Mouse (Mus musculus): ENCODE measurements at regions not wholly inside any gene's neighbourhood (a gene's known extent, or its start where the extent isn't known, plus 50 kb on each side); places are given as distances from the start of the nearest gene placed in this dataset.
"Not testable (repeated sequence)": the region's sequence is repeated elsewhere in the genome, so short reads cannot be mapped to it uniquely, and the experiment has no call there.

DNA sequence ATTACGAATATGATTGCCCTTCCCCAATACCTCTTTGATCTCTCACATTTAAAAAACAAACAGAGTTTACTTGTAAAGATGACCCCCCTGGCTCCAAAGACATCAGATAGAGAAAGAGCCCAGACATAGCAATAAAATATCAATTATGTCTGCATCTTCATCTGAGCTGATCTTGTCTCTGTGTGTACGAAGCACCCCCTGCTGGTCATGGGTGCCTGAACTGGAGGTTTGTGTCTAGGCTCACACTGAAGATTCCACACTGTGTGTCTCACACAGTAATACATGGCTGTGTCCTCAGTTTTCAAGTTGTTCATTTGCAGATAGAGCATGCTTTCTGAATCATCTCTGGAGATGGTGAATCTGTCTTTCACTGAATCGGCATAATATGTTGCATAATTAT is 935.0 kb downstream of the Adam6a start:
- Histone ChIP-seq H3K27ac (no peak overlapping the region), H3K4me3 (no peak overlapping the region)
- no peak for TF ChIP-seq CTCF (IDR thresholded peaks at IDR 0.05)
- intact Hi-C loops (cut with DNase I) = no loop called here
- no peak for DNase-seq

DNA sequence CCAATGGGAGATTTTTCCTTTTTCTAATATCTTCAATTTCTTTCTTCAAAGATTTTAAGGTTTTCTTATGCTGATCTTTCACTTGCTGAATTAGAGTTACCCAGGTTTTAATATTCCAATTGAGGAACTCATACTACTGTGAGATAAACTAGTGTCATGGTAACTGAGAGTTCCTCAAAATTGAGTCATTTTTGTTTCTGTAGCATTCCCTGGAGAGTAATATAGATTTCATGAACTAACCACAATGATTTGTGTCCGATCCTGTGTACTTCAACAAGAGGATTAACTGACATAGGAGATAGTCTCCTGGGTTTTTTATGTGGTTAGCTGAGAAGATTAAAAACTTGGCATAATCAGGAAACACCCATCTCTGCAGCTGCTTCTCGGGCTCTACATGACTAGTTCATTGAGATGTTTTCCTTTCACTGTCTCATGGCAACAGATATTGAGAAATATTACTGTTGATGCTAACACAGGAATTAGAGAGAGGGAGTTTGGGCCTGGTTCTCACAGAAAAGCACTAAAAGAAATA is 949.9 kb downstream of the Adam6a start:
- intact Hi-C loops (cut with DNase I); H3K27ac ChIP-seq; H3K4me3 ChIP-seq; DNase-seq: not testable (repeated sequence)

DNA sequence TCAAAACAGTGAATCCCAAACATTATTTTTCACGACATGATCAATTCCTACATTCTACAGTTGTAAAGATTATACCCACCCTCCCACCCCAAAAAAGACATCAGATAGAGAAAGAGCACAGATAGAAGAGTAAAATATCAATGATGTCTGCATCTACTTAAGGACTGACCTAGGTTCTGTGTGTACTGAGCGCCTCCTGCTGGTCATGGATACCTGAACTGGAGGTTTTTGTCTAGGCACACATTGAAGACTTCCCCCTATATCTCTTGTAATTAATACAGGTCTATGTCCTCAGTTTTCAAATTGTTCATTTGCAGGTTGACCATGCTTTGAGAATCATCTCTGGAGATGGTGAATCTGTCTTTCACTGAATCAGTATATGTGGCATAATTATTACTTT is 952.0 kb downstream of the Adam6a start:
- no peak for DNase-seq
- Histone ChIP-seq H3K4me3 (no peak overlapping the region), H3K27ac (no peak overlapping the region)
- intact Hi-C loops (cut with DNase I) = no loop called here
- no peak for TF ChIP-seq CTCF (IDR thresholded peaks at IDR 0.05)

DNA sequence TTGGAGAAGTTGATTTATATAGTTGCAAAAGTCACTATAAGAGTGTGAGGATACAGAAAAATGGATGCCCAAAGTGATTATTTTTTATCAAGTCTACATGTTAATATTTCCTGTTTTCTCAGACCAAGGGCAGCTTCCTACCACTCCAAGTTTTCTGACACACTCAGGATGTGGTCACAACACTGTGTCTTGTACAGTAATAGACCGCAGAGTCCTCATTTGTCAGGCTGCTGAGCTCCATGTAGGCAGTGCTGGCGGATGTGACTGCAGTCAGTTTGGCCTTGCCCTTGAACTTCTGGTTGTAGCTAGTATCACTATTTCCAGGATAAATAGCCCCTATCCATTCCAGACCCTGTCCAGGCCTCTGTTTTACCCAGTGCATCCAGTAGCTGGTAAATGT is 969.4 kb downstream of the Adam6a start:
- intact Hi-C loops (cut with DNase I) = no loop called here
- Histone ChIP-seq H3K4me3 (no peak overlapping the region), H3K27ac (no peak overlapping the region)
- DNase-seq = no peak
- TF ChIP-seq CTCF (IDR thresholded peaks at IDR 0.05) = no peak

DNA sequence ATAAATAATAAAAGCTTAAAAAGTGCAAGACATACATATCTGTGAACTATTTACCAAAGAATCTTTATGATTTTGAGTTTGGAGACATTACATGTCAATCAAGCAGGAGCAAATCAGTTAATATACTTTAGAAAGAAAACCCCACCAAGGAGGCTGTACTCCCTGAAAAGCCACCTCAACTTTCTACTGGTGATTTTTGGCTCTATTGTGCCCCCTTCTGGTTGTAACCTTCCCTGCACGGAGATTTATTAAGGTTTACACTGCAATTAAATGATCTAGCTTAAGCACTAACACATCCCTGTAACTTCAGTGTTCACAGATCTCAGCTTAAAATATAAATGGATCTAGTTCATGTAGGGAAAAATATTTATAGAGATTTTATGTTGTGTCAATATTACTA is 998.4 kb downstream of the Adam6a start:
- intact Hi-C loops (cut with DNase I); DNase-seq; H3K27ac ChIP-seq; H3K4me3 ChIP-seq: not testable (repeated sequence)

DNA sequence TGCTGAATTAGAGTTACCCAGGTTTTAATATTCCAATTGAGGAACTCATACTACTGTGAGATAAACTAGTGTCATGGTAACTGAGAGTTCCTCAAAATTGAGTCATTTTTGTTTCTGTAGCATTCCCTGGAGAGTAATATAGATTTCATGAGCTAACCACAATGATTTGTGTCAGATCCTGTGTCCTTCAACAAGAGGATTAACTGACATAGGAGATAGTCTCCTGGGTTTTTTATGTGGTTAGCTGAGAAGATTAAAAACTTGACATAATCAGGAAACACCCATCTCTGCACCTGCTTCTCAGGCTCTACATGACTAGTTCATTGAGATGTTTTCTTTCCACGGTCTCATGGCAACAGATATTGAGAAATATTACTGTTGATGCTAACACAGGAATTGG is 1001.2 kb downstream of the Adam6a start:
- intact Hi-C loops (cut with DNase I); H3K27ac ChIP-seq; DNase-seq; H3K4me3 ChIP-seq: not testable (repeated sequence)

DNA sequence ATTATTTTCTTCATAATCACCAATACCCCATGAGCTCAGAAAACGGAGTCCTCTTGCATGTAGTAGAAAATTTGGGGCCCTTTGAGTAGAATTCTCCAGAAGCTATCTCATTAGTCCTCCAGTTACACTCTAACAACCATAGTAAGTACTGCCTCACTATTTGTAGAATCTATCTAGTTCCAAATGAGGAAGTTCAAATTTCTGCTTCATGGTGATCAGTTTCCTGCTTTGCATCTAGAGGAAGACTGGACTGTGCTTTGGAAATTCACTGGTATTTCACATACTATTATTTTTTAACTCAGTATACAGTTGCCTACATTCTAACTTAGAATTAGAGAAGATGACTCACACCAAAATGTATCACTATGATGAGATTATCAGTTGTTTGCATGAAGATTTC is 1018.7 kb downstream of the Adam6a start:
- DNase-seq = no peak
- H3K27ac ChIP-seq = no peak overlapping the region
- intact Hi-C loops (cut with DNase I) = no loop called here
- TF ChIP-seq CTCF (IDR thresholded peaks at IDR 0.05) = no peak
- no peak overlapping the region for H3K4me3 ChIP-seq

DNA sequence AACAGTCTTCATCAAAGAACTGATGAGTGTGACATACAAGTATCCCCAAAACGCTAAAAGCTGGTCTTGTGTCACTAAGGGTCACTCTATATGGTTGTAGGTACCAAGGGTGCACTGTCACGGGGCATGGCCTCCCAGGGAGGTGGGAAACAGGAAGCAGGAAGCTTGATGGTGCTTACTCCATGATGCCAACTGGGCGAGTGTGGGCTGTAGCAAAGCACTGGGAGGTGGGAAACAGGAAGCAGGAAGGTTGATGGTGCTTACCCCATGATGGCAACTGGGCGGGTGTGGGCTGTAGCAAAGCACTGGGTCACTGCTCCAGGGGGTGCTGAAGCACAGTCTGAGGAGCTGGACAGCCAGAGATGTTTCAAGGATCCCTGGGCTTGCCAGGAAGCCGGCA is 1019.3 kb downstream of the Adam6a start:
- Histone ChIP-seq H3K27ac (no peak overlapping the region), H3K4me3 (no peak overlapping the region)
- intact Hi-C loops (cut with DNase I) = no loop called here
- DNase-seq = no peak
- no peak for TF ChIP-seq CTCF (IDR thresholded peaks at IDR 0.05)

DNA sequence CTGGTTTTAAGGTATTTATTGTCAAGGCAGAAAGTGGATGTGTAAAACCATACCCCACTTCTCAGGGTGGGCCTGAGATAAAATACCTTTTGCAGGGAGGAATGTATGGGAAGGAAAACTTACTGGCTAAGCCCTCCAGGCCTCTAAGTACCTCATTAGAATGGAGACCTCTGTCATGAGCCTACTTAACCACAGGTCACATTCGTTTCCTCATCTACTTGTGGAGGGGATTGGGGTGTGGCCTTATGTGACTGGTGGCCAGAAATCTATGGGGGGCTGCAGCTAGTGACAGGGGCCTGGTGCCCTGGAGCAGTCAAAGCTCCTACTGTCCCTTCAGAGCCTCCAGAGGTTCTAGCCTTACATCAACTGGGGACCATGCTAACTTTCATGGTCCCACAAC is 1020.0 kb downstream of the Adam6a start:
- Histone ChIP-seq H3K27ac (no peak overlapping the region), H3K4me3 (no peak overlapping the region)
- DNase-seq = no peak
- intact Hi-C loops (cut with DNase I) = no loop called here
- TF ChIP-seq CTCF (IDR thresholded peaks at IDR 0.05) = no peak

DNA sequence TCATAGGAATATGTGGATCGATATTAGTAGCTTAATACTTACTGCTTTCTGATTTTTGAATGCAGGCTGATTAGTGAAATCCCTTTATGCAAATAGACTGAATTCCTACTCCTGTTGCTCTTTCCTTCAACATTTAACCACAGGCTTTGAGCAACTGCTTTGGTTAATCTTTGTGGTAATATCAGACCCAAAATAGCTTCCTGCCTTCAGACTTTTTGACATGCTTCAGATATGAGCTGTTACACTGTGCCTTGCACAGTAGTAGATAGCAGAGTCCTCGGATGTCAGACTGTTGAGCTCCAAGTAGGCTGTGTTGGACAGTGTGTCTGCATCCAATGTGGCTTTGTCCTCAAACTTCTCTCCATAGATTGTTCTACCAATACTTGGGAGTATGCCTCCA is 1020.6 kb downstream of the Adam6a start:
- intact Hi-C loops (cut with DNase I) = no loop called here
- no peak for DNase-seq
- no peak overlapping the region for H3K4me3 ChIP-seq
- no peak for TF ChIP-seq CTCF (IDR thresholded peaks at IDR 0.05)
- no peak overlapping the region for H3K27ac ChIP-seq

DNA sequence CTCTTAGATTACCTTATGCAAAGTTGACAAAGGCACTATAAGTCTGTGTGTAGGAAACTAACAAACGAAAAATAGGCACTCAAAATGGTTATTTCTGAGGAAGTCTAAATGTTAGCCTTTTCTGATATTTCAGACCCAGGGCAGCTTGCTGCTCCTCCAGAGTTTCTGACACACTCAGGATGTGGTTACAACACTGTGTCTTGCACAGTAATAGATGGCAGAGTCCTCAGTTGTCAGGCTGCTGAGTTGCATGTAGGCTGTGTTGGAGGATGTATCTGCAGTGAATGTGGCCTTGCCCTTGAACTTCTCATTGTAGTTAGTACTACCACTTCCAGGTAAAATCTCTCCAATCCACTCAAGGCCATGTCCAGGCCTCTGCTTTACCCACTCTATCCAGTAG is 1039.7 kb downstream of the Adam6a start:
- TF ChIP-seq CTCF (IDR thresholded peaks at IDR 0.05) = no peak
- intact Hi-C loops (cut with DNase I) = no loop called here
- Histone ChIP-seq H3K4me3 (no peak overlapping the region), H3K27ac (no peak overlapping the region)
- DNase-seq = no peak

DNA sequence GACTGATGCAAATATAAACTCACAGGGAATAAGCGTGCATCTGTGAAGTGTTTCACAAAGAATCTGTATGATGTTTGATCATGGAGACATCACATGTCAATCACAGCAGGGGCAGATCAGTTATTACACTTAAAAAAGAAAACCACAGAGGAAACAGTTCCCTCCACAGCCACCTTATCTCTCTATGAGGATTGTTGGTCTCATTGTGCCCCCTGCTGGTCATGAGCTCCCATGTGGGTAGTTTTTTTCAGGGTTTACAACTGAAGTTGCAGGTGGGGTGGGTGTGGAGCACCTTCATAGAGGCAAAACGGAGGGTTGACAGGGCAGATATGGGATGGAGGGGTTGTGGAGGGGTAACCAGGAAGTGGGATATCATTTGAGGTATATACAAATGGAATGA is 1043.5 kb downstream of the Adam6a start:
- H3K4me3 ChIP-seq = no peak overlapping the region
- intact Hi-C loops (cut with DNase I) = no loop called here
- no peak for TF ChIP-seq CTCF (IDR thresholded peaks at IDR 0.05)
- H3K27ac ChIP-seq = no peak overlapping the region
- DNase-seq = no peak

DNA sequence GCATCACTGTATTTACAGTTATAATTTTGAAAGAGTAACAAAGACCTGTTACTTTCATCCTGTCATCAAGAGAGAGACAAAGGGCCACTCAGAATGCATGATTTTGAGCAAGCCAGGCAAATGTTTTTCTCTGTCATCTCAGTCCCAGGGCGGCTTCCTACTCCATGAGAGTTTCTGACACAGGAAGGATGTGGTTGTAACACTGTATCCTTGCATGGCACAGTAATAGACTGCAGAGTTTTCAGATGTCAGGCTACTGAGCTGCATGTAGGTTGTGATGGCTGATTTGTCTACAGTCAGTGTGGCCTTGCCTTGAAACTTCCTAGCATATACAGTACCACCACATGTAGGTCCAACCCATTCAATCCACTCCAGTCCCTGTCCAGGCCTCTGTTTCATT is 1054.0 kb downstream of the Adam6a start:
- no peak for DNase-seq
- intact Hi-C loops (cut with DNase I) = no loop called here
- no peak overlapping the region for H3K27ac ChIP-seq
- no peak for TF ChIP-seq CTCF (IDR thresholded peaks at IDR 0.05)
- no peak overlapping the region for H3K4me3 ChIP-seq

DNA sequence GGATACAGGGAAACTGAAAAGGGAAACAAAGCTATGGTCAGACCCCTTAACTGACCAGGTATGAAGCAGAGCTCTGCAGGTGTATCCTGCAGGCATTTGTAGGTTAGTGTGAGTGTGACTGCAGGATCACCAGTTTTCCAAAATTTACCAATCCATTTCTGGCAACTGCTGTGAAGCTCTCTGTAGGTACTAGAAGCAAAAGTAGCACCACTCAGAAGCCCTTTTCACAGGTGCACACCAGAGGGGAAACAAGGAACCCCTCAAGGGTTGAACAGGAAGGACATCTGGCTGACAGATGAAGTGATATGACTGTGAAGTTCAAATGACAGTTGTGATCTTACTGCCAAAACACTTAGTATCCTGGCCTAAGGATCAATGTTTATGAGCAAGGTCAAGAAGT is 1065.5 kb downstream of the Adam6a start:
- Histone ChIP-seq H3K4me3 (no peak overlapping the region), H3K27ac (no peak overlapping the region)
- DNase-seq = no peak
- intact Hi-C loops (cut with DNase I) = no loop called here
- TF ChIP-seq CTCF (IDR thresholded peaks at IDR 0.05) = no peak

DNA sequence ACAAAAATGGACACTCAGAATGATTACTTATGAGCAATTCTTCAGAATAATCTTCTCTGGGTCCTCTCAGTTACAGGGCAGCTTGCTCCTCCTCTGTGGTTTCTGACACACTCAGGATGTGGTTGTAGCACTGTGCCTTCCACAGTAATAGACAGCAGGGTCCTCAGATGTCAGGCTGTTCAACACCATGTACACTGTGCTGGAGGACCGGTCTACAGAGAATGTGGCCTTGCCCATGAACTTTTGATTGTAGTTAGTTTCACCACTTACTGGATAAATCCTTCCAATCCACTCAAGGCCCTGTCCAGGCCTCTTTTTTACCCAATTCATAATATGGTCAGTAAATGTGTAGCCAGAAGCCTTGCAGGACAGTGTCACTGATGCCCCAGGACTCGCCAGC is 1068.4 kb downstream of the Adam6a start:
- TF ChIP-seq CTCF (IDR thresholded peaks at IDR 0.05) = no peak
- DNase-seq = no peak
- Histone ChIP-seq H3K4me3 (no peak overlapping the region), H3K27ac (no peak overlapping the region)
- intact Hi-C loops (cut with DNase I) = no loop called here
